Mouse (Mus musculus): Measurements from ENCODE around the gene Cd4.
A peak's percentile ranks its signal among the peaks of the same experiment; 100 is the strongest.
"Not testable (repeated sequence)": the region's sequence is repeated elsewhere in the genome, so short reads cannot be mapped to it uniquely, and the experiment has no call there.

Gene Cd4

GRCm38 (mm10) chr6:124856916-124857839 is 30.8 kb downstream of the Cd4 start, which contains the start of gene P3h3:
Gene P3h3, minus strand, starts transcription at chr6:124857752.
- DNase-seq (ENCODE audit: low read depth, low spot score) = peak; percentile 74
- Histone ChIP-seq H3K36me3 (ENCODE audit: control insufficient read depth, insufficient read depth, low read length, poor library complexity, severe bottlenecking) (no peaks in the 10 kb centered on the region), H3K27me3 (ENCODE audit: control insufficient read depth, insufficient read depth, low read length, poor library complexity, severe bottlenecking) (peaks cover 5% of the 10 kb centered on the region)

- H3K36me3 ChIP-seq (ENCODE audit: control insufficient read depth, insufficient read depth, low read length, poor library complexity, severe bottlenecking) = no peaks in the 10 kb centered on the region
- no peak for DNase-seq (ENCODE audit: low read depth, low spot score)
- peaks cover 5% of the 10 kb centered on the region for H3K27me3 ChIP-seq (ENCODE audit: control insufficient read depth, insufficient read depth, low read length, poor library complexity, severe bottlenecking)
Observed at GRCm38 (mm10) chr6:124856321-124856720, 31.7 kb downstream of the Cd4 start.

- H3K27me3 ChIP-seq (ENCODE audit: control insufficient read depth, insufficient read depth, low read length, poor library complexity, severe bottlenecking) = peaks cover 5% of the 10 kb centered on the region
- no peak for DNase-seq (ENCODE audit: low read depth, low spot score)
- H3K36me3 ChIP-seq (ENCODE audit: control insufficient read depth, insufficient read depth, low read length, poor library complexity, severe bottlenecking) = no peaks in the 10 kb centered on the region
Observed at GRCm38 (mm10) chr6:124854647-124855046, 33.4 kb downstream of the Cd4 start.

- no peak for DNase-seq (ENCODE audit: low read depth, low spot score)
Observed at GRCm38 (mm10) chr6:124850535-124850934, 37.5 kb downstream of the Cd4 start.

GRCm38 (mm10) chr6:124847305-124847704 is 40.7 kb downstream of the Cd4 start:
- DNase-seq (ENCODE audit: low read depth, low spot score) = peak; percentile 92
- Histone ChIP-seq H3K27me3 (ENCODE audit: control insufficient read depth, insufficient read depth, low read length, poor library complexity, severe bottlenecking) (no peaks in the 10 kb centered on the region), H3K36me3 (ENCODE audit: control insufficient read depth, insufficient read depth, low read length, poor library complexity, severe bottlenecking) (no peaks in the 10 kb centered on the region)

More at GRCm38 (mm10) chr6:124850535-124850934, 37.5 kb downstream of the Cd4 start:
- Histone ChIP-seq H3K36me3 (ENCODE audit: control insufficient read depth, insufficient read depth, low read length, poor library complexity, severe bottlenecking) (no peaks in the 10 kb centered on the region), H3K27me3 (ENCODE audit: control insufficient read depth, insufficient read depth, low read length, poor library complexity, severe bottlenecking) (no peaks in the 10 kb centered on the region)

- Histone ChIP-seq H3K27me3 (ENCODE audit: control insufficient read depth, insufficient read depth, low read length, poor library complexity, severe bottlenecking) (no peaks in the 10 kb centered on the region), H3K36me3 (ENCODE audit: control insufficient read depth, insufficient read depth, low read length, poor library complexity, severe bottlenecking) (no peaks in the 10 kb centered on the region)
- DNase-seq (ENCODE audit: low read depth, low spot score) = peak; percentile 62
Observed at GRCm38 (mm10) chr6:124840241-124841167, 47.5 kb downstream of the Cd4 start, which contains the start of gene Gnb3. Gene Gnb3, minus strand, starts transcription at chr6:124840275.

GRCm38 (mm10) chr6:124839805-124840204 is 48.2 kb downstream of the Cd4 start:
- Histone ChIP-seq H3K27me3 (ENCODE audit: control insufficient read depth, insufficient read depth, low read length, poor library complexity, severe bottlenecking) (no peaks in the 10 kb centered on the region), H3K36me3 (ENCODE audit: control insufficient read depth, insufficient read depth, low read length, poor library complexity, severe bottlenecking) (no peaks in the 10 kb centered on the region)
- no peak for DNase-seq (ENCODE audit: low read depth, low spot score)

GRCm38 (mm10) chr6:124836411-124836810 is 51.6 kb downstream of the Cd4 start:
- no peaks in the 10 kb centered on the region for H3K36me3 ChIP-seq (ENCODE audit: control insufficient read depth, insufficient read depth, low read length, poor library complexity, severe bottlenecking)
- H3K27me3 ChIP-seq (ENCODE audit: control insufficient read depth, insufficient read depth, low read length, poor library complexity, severe bottlenecking) = no peaks in the 10 kb centered on the region
- DNase-seq (ENCODE audit: low read depth, low spot score) = no peak

GRCm38 (mm10) chr6:124835531-124835930 is 52.5 kb downstream of the Cd4 start:
- no peak for DNase-seq (ENCODE audit: low read depth, low spot score)
- H3K27me3 ChIP-seq (ENCODE audit: control insufficient read depth, insufficient read depth, low read length, poor library complexity, severe bottlenecking) = no peaks in the 10 kb centered on the region
- H3K36me3 ChIP-seq (ENCODE audit: control insufficient read depth, insufficient read depth, low read length, poor library complexity, severe bottlenecking) = no peaks in the 10 kb centered on the region

- Histone ChIP-seq H3K27me3 (ENCODE audit: control insufficient read depth, insufficient read depth, low read length, poor library complexity, severe bottlenecking) (no peaks in the 10 kb centered on the region), H3K36me3 (ENCODE audit: control insufficient read depth, insufficient read depth, low read length, poor library complexity, severe bottlenecking) (no peaks in the 10 kb centered on the region)
- DNase-seq (ENCODE audit: low read depth, low spot score) = no peak
Observed at GRCm38 (mm10) chr6:124834512-124835081, 53.4 kb downstream of the Cd4 start.

- H3K36me3 ChIP-seq (ENCODE audit: control insufficient read depth, insufficient read depth, low read length, poor library complexity, severe bottlenecking) = no peaks in the 10 kb centered on the region
- DNase-seq (ENCODE audit: low read depth, low spot score) = no peak
- no peaks in the 10 kb centered on the region for H3K27me3 ChIP-seq (ENCODE audit: control insufficient read depth, insufficient read depth, low read length, poor library complexity, severe bottlenecking)
Observed at GRCm38 (mm10) chr6:124831649-124832048, 56.4 kb downstream of the Cd4 start.

- H3K36me3 ChIP-seq (ENCODE audit: control insufficient read depth, insufficient read depth, low read length, poor library complexity, severe bottlenecking); H3K27me3 ChIP-seq (ENCODE audit: control insufficient read depth, insufficient read depth, low read length, poor library complexity, severe bottlenecking); DNase-seq (ENCODE audit: low read depth, low spot score): not testable (repeated sequence)
Observed at GRCm38 (mm10) chr6:124831199-124831598, 56.8 kb downstream of the Cd4 start.

GRCm38 (mm10) chr6:124829799-124830700 is 58.0 kb downstream of the Cd4 start:
- H3K36me3 ChIP-seq (ENCODE audit: control insufficient read depth, insufficient read depth, low read length, poor library complexity, severe bottlenecking) = no peaks in the 10 kb centered on the region
- DNase-seq (ENCODE audit: low read depth, low spot score) = peak; percentile 95
- H3K27me3 ChIP-seq (ENCODE audit: control insufficient read depth, insufficient read depth, low read length, poor library complexity, severe bottlenecking) = no peaks in the 10 kb centered on the region
